Comparison of ENCODE assay signal across 22 mouse cellular contexts in the genomic region with DNA sequence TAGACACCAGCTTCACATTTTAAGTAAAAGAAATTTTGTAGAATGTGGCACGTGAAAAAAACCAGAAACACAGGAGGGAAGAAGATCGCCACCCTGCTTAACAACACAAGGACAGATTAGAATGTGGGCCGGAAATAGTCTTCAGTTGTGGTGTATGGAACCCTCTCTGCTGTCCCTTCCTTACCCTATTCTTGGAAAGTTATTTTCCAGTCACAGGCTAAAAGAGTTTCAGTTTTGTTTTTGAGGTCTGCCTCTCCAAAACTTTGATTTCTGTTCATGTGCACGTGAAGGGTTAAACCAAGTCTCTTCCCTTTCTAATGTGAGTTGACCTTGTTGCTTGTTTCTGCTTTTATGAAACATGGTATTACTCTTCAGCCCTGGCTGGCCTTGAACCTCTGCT.
DNase-seq lines count a peak whose midpoint lies in the region; ATAC-seq lines count a peak whose summit lies in the region.
"Had no signal": no experiment of that assay in that cellular context is flagged by ENCODE, and none has a peak within 500 bp of the region (broad histone marks: within the 10 kb centered on the region; RNA-seq: fewer than 3 reads in every experiment).

No protein-coding gene starts in this region.

- peak; percentile 16 for DNase-seq in CD4-positive, CD25-positive, alpha-beta regulatory T cell, adult 2 months (ENCODE audit: low read depth, low spot score)
- DNase-seq in splenic B cell, adult 2 months (ENCODE audit: low read depth, low spot score), result peak; percentile 7
- no peak for DNase-seq in thymus, postnatal 14 days
- no peak for DNase-seq in adrenal gland, postnatal 25 days
- DNase-seq: adrenal gland, postnatal 10 days; B cell, adult 2 months; cerebellum, adult 11 months; cerebellum, adult 2 months; cerebellum, adult 9-11 months; cerebellum, postnatal 36 days; gastrocnemius, postnatal 25 days; kidney, adult 18-20 months had no signal

- ATAC-seq in activated CD4-positive, CD25-positive, alpha-beta regulatory T cell, adult 4 months, result peak; percentile 52
- ATAC-seq in inflammation-experienced regulatory T-cells, adult 6 months, result peak; percentile 17
- no peak for ATAC-seq in erythroblast, adult 5-6 weeks (replicated peaks; ENCODE audit: low FRiP score, poor library complexity, severe bottlenecking)
- ATAC-seq: forebrain, embryonic 15.5 days; intestine, embryonic 16.5 days had no signal

- no peaks in the 10 kb centered on the region for H3K36me3 ChIP-seq in splenic B cell, adult 2 months (ENCODE audit: control insufficient read depth, insufficient read depth, low read length, poor library complexity, severe bottlenecking)
- H3K36me3 ChIP-seq: embryonic facial prominence, embryonic 12.5 days; embryonic facial prominence, embryonic 15.5 days; forebrain, embryonic 12.5 days; forebrain, embryonic 15.5 days; hindbrain, embryonic 12.5 days; hindbrain, embryonic 15.5 days had no signal

- H3K27me3 ChIP-seq in splenic B cell, adult 2 months (ENCODE audit: control insufficient read depth, insufficient read depth, low read length, poor library complexity, severe bottlenecking), result no peaks in the 10 kb centered on the region
- H3K27me3 ChIP-seq: embryonic facial prominence, embryonic 12.5 days; embryonic facial prominence, embryonic 15.5 days; forebrain, embryonic 12.5 days; forebrain, embryonic 15.5 days; hindbrain, embryonic 12.5 days; hindbrain, embryonic 15.5 days had no signal

Comparison
In these comparisons a context has a peak if more than half of its experiments do, and no peak if none do; other contexts are left out.
1. DNase-seq: peak in CD4-positive, CD25-positive, alpha-beta regulatory T cell, adult 2 months (single experiment) and splenic B cell, adult 2 months (single experiment); none in thymus, postnatal 14 days (single experiment) and adrenal gland, postnatal 25 days (single experiment).